Mouse (Mus musculus) G1E (cell line): Measurements from ENCODE around the gene Tln2. TPM values are rescaled to one million over a fixed set of nuclear protein-coding genes. Genes with fewer than 3 reads are reported as not detected.

ENCODE experiments used
- ATAC-seq: 2 replicates; pipeline ENCODE4 v1.8.0; 2016; ENCODE audit warnings: mild to moderate bottlenecking; ENCODE audit not compliant: insufficient number of reproducible peaks, poor library complexity, low FRiP score, severe bottlenecking; ENCODE audit errors: extremely low read depth
- DNase-seq: peaks from one replicate; pipeline ENCODE4 v3.0.0; 2012; ENCODE audit warnings: low spot score
- H3K27me3 ChIP-seq: 2 replicates; pipeline ENCODE4 v1.6.1; 2012; ENCODE audit warnings: mild to moderate bottlenecking, low read length, inconsistent platforms; ENCODE audit not compliant: insufficient read depth
- H3K36me3 ChIP-seq: replicated peaks from 2 replicates; pipeline ENCODE3; 2012; ENCODE audit warnings: mild to moderate bottlenecking, inconsistent platforms
- H3K4me1 ChIP-seq: 2 replicates; pipeline ENCODE4 v1.6.1; 2012; ENCODE audit warnings: low read depth, low read length, inconsistent platforms, mixed read lengths; ENCODE audit not compliant: insufficient read depth
- H3K4me3 ChIP-seq: 2 replicates; pipeline ENCODE4 v1.5.1; 2012; ENCODE audit warnings: low read depth, mild to moderate bottlenecking, inconsistent platforms, low read length, moderate library complexity, mixed read lengths
- H3K9me3 ChIP-seq: replicated peaks from 2 replicates; pipeline ENCODE4 v1.6.1; 2012; ENCODE audit warnings: inconsistent platforms
- CTCF ChIP-seq: IDR thresholded peaks from 2 replicates; pipeline ENCODE4 v1.5.1; 2012; ENCODE audit warnings: low read depth, low read length, inconsistent platforms, mixed read lengths
- GATA1 ChIP-seq: IDR thresholded peaks from 2 replicates; pipeline ENCODE4 v1.6.1; 2012; ENCODE audit warnings: borderline replicate concordance, low read length, inconsistent platforms, mixed read lengths
- GATA2 ChIP-seq: IDR thresholded peaks from 2 replicates; pipeline ENCODE4 v1.6.1; 2012; ENCODE audit warnings: low read depth, low read length, inconsistent platforms, borderline replicate concordance
- POLR2AphosphoS5 ChIP-seq: IDR thresholded peaks from 2 replicates; pipeline ENCODE4 v1.6.1; 2012; ENCODE audit warnings: low read depth, low read length, inconsistent platforms; ENCODE audit not compliant: insufficient replicate concordance
- TAL1 ChIP-seq: conservative IDR thresholded peaks from 2 replicates; pipeline ENCODE4 v1.6.1; 2012; ENCODE audit warnings: low read depth, low read length, inconsistent platforms, mixed read lengths
- polyA plus RNA-seq: library from polyadenylated mRNA; stranded (reverse); fragments of >175 nt; gene quantifications from 2 replicates; pipeline ENCODE4 v1.2.3, GENCODE M21; 2012
- total RNA-seq, 2 experiments: library from RNA; stranded (forward) in 1 of 2; stranded (reverse) in 1 of 2; fragments of 200-1000 nt in 1 of 2; fragments of >200 nt in 1 of 2; fragmentation: Nextera tagmentation in 1 of 2; gene quantifications; 2 replicates each; pipeline ENCODE4 v1.2.3; 2014 to 2017

The Tln2 gene
- total and polyA plus RNA-seq, 3 experiments: 1.6 to 8.1 (median 2.1) TPM

DNA sequence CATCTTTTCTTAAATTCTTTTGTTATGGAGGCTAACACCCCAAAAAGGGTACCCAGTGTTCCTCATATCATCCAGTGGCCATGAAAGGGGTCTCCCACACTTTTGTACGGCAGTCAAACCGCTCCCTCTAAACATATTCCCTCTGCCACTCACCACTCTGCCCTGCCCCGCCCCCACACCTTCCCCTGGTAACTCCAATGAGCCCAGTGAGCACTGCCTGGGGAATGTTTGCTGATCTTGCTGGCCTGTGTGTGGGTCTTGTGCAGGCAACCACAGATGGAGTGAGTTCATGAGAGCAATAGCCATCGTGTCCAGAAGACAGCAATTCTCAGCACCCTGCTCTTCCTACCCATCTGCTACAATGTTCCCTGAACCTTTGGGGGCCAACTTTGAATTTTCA, 354.3 kb downstream of the Tln2 start:
- Histone ChIP-seq H3K4me3 (no peak overlapping the region), H3K36me3 (no peaks in the 10 kb centered on the region), H3K9me3 (no peaks in the 10 kb centered on the region), H3K4me1 (no peaks in the 10 kb centered on the region), H3K27me3 (0 out of 2 replicates have a peak, but pooled peaks cover 2% of the 10 kb centered on the region)
- TF ChIP-seq GATA2: no peak
- TF ChIP-seq TAL1: no peak
- TF ChIP-seq GATA1: no peak
- TF ChIP-seq CTCF: no peak
- no peak for TF ChIP-seq POLR2AphosphoS5
- no peak for DNase-seq
- no peak for ATAC-seq

DNA sequence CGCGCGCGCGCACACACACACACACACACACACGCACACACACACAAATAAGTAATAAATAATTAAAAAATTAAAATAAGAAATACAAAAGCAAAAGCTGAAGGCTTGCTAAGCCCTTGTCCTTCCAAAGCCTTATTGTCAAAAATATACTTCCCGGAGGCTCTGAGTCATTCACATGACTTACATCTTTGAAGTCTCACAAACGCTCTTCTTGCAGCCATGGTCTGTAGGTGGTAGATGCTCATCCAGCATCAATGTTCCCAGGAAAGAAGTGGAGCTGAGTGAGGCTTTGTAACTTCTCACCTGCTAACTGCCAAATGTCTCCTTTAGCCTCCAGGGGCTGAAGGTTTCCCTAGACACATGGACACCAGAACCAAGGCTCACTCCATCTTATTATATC, 362.9 kb downstream of the Tln2 start:
- Histone ChIP-seq H3K36me3 (no peaks in the 10 kb centered on the region), H3K4me1 (no peaks in the 10 kb centered on the region), H3K9me3 (no peaks in the 10 kb centered on the region), H3K27me3 (no peaks in the 10 kb centered on the region), H3K4me3 (no peak overlapping the region)
- no peak for TF ChIP-seq TAL1
- no peak for TF ChIP-seq CTCF
- TF ChIP-seq GATA2: no peak
- TF ChIP-seq POLR2AphosphoS5: no peak
- ATAC-seq: no peak
- no peak for DNase-seq

DNA sequence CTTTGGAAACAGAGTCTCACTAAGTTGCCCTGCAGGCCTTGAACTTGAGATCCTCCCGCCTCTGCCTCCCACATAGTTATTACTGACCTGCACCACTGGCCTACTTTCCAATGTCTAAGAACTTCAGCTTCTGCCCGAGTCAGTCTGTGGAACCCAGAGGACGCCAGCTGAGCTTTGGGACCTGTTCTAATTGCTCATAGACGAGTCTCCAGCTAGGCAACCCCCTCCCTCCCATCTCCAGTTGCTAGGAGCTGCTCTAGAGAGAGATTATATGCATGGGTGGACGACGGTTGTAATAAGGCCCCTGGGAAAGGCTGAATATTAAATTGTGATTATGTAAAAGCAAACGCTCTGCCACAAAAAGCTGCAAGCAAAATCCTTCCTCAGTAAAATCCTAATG, 364.2 kb downstream of the Tln2 start:
- DNase-seq (no peak), ATAC-seq (no peak)
- no peaks in the 10 kb centered on the region for H3K27me3 ChIP-seq
- H3K4me3 ChIP-seq: no peak overlapping the region
- no peaks in the 10 kb centered on the region for H3K4me1 ChIP-seq
- H3K9me3 ChIP-seq: no peaks in the 10 kb centered on the region
- no peak for TF ChIP-seq GATA1
- TF ChIP-seq POLR2AphosphoS5: no peak
- TF ChIP-seq GATA2: no peak
- no peak for TF ChIP-seq TAL1
- no peak for TF ChIP-seq CTCF
- no peaks in the 10 kb centered on the region for H3K36me3 ChIP-seq

DNA sequence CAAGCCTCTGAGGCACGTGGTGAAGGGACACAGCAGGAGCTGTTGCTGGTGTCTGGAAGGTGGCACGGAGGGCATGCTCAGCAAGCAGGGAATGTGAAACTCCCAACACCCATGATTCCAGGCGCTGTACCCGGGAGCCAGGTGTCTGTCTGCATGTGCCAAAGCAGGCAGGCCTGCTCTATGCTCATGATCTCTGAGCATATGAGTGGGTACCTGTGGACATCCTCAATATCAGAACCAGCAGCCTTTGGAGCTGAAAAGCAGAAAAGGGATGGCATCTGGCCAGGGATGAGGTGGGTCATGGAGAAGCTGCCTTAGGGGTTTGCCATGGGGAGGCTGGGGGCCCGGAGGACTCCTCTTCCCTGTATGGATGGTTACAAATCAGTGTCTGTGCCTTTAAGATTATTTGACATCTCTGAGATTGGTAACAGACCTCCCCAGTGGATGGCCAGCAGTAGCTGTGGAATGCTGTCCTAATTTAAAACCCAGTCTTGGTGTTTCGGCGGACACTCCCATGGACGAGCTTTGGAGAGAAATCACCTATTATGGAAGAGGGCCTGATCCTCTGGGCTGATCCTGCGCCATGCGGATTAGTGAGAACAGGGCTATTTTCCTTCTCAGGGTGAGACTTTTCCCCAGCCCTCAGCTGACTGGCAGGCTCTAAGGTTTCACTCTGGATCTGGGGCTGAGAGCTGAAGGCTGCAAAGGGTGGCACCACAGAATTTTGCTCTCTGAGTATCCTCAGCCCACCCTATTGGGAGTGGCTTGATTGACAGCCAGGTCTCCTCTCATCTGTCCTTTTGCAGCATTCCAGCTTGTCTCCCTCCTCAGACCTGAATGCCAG, 367.8 kb downstream of the Tln2 start:
- TF ChIP-seq GATA2: no peak
- no peak for TF ChIP-seq GATA1
- TF ChIP-seq TAL1: no peak
- TF ChIP-seq CTCF: no peak
- no peak for TF ChIP-seq POLR2AphosphoS5
- no peaks in the 10 kb centered on the region for H3K36me3 ChIP-seq

DNA sequence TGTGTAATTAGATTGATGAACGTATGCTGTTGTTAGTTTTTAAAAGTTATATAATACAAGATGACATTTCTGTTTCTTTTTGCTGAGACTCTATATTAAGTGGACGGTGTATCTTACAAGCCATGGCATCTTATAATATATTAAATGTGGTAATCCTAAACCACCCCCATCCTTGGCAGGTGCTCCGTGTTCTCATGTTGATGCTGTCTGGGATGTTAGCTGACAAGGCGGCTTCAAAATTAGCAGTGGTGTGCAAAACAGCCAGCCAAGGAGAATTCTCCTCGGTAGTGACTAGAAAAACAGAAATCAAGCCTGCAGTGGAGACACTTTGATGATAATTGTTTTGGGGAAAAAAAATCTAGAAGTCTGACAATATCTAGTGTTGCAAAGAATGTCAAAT, 371.8 kb downstream of the Tln2 start:
- no peak overlapping the region for H3K4me3 ChIP-seq
- no peaks in the 10 kb centered on the region for H3K36me3 ChIP-seq
- no peaks in the 10 kb centered on the region for H3K27me3 ChIP-seq
- no peak for TF ChIP-seq POLR2AphosphoS5
- no peak for TF ChIP-seq CTCF
- TF ChIP-seq TAL1: no peak
- no peak for TF ChIP-seq GATA1
- TF ChIP-seq GATA2: no peak
- no peak for DNase-seq
- no peaks in the 10 kb centered on the region for H3K4me1 ChIP-seq
- no peak for ATAC-seq
- H3K9me3 ChIP-seq: no peaks in the 10 kb centered on the region

More for the DNA sequence above, 367.8 kb downstream of the Tln2 start:
- H3K9me3 ChIP-seq: no peaks in the 10 kb centered on the region
- no peak overlapping the region for H3K4me3 ChIP-seq
- H3K27me3 ChIP-seq: no peaks in the 10 kb centered on the region
- no peak for DNase-seq
- ATAC-seq: no peak
- no peaks in the 10 kb centered on the region for H3K4me1 ChIP-seq

DNA sequence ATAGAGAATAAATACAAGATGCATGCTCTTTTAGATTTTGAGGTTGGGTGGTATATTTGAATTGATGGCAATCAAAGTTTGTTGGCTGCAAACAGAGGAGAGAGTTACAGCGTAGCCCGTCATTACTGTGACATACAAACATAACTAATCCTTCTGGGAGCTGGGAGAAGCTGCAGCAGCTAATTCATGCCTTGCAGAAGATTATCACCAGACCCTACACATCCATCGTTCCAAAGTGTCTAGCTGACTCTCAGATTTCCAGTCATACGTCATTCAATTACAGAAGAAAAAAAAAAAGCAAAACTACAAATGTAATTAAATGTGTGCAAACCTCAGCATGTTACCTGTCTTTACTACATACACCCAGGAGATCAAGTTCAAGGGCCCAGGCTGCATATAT, 372.3 kb downstream of the Tln2 start:
- Histone ChIP-seq H3K27me3 (no peaks in the 10 kb centered on the region), H3K4me1 (no peaks in the 10 kb centered on the region), H3K9me3 (no peaks in the 10 kb centered on the region), H3K4me3 (no peak overlapping the region), H3K36me3 (no peaks in the 10 kb centered on the region)
- DNase-seq: no peak
- no peak for ATAC-seq
- TF ChIP-seq POLR2AphosphoS5 (no peak), CTCF (no peak), TAL1 (no peak), GATA2 (no peak), GATA1 (no peak)
